12 mouse cellular contexts compared by ENCODE assay signal in genomic region chr19:6858031-6858430, GRCm38 (mm10). TPM values are rescaled to one million over a fixed set of nuclear protein-coding genes. Genes with fewer than 3 reads are reported as not detected.
DNase-seq lines count a peak whose midpoint lies in the region; ATAC-seq lines count a peak whose summit lies in the region.
"Had no signal": no experiment of that assay in that cellular context is flagged by ENCODE, and none has a peak within 500 bp of the region (broad histone marks: within the 10 kb centered on the region; RNA-seq: fewer than 3 reads in every experiment).

Ccdc88b (minus strand) TSS chr19:6858211.

- H3K27me3 ChIP-seq in midbrain, embryonic 11.5 days (ENCODE audit: control insufficient read depth, insufficient read depth, low read length), result peaks cover 9% of the 10 kb centered on the region
- H3K27me3 ChIP-seq in midbrain, embryonic 14.5 days (ENCODE audit: control insufficient read depth, insufficient read depth, low read length), result no peaks in the 10 kb centered on the region
- no peaks in the 10 kb centered on the region for H3K27me3 ChIP-seq in megakaryocyte, embryonic 14.5 days (replicated peaks)
- H3K27me3 ChIP-seq: stomach, embryonic 15.5 days had no signal

- no peaks in the 10 kb centered on the region for H3K9me3 ChIP-seq in midbrain, embryonic 11.5 days (ENCODE audit: control insufficient read depth, low read length)
- H3K9me3 ChIP-seq in midbrain, embryonic 14.5 days (ENCODE audit: control insufficient read depth, low read length), result no peaks in the 10 kb centered on the region
- H3K9me3 ChIP-seq in megakaryocyte, embryonic 14.5 days, result no peaks in the 10 kb centered on the region
- H3K9me3 ChIP-seq: stomach, embryonic 15.5 days had no signal

- no peak within 1 kb of the TSS for H3K9ac ChIP-seq in midbrain, embryonic 11.5 days (ENCODE audit: low read length)
- no peak within 1 kb of the TSS for H3K9ac ChIP-seq in midbrain, embryonic 14.5 days (replicated peaks; ENCODE audit: low read length)
- H3K9ac ChIP-seq: stomach, embryonic 15.5 days had no signal

- H3K36me3 ChIP-seq in midbrain, embryonic 11.5 days (ENCODE audit: control insufficient read depth, insufficient read depth, low read length), result no peaks in the 10 kb centered on the region
- H3K36me3 ChIP-seq in midbrain, embryonic 14.5 days (ENCODE audit: control insufficient read depth, insufficient read depth, low read length), result no peaks in the 10 kb centered on the region
- H3K36me3 ChIP-seq in megakaryocyte, embryonic 14.5 days (replicated peaks; ENCODE audit: low read length), result peaks cover 58% of the 10 kb centered on the region
- H3K36me3 ChIP-seq: stomach, embryonic 15.5 days had no signal

- no peak within 1 kb of the TSS for H3K27ac ChIP-seq in midbrain, embryonic 11.5 days (ENCODE audit: low read depth, low read length)
- no peak within 1 kb of the TSS for H3K27ac ChIP-seq in midbrain, embryonic 14.5 days (replicated peaks; ENCODE audit: low read depth, low read length)
- H3K27ac ChIP-seq: hindbrain, postnatal 0 days; stomach, embryonic 15.5 days had no signal

- WGBS in midbrain, embryonic 11.5 days, result 79% methylated on average over 7 of the region's 7 CpGs
- WGBS in midbrain, embryonic 14.5 days, result 77% methylated on average over 7 of the region's 7 CpGs

- ATAC-seq in midbrain, embryonic 11.5 days (ENCODE audit: low FRiP score), result no peak
- no peak for ATAC-seq in midbrain, embryonic 14.5 days (ENCODE audit: low FRiP score, low TSS enrichment)
- ATAC-seq in granulocyte monocyte progenitor cell, adult 5-6 weeks (replicated peaks; ENCODE audit: poor library complexity, severe bottlenecking), result peak; percentile 81
- ATAC-seq in cerebellum, adult (ENCODE audit: insufficient number of reproducible peaks, low FRiP score, low TSS enrichment), result no peak
- no peak for ATAC-seq in erythroid progenitor cell, adult 5-6 weeks (replicated peaks; ENCODE audit: low FRiP score, poor library complexity, severe bottlenecking)
- ATAC-seq: hindbrain, postnatal 0 days had no signal

- no peak within 1 kb of the TSS for H3K4me2 ChIP-seq in midbrain, embryonic 11.5 days
- H3K4me2 ChIP-seq in midbrain, embryonic 14.5 days (ENCODE audit: low read length), result no peak within 1 kb of the TSS
- H3K4me2 ChIP-seq: stomach, embryonic 15.5 days had no signal

- peak; percentile 39 for DNase-seq in midbrain, embryonic 11.5 days (ENCODE audit: low spot score, missing footprints)
- DNase-seq in midbrain, embryonic 14.5 days, result no peak
- DNase-seq in thymus, postnatal 25 days, result peak; percentile 88
- DNase-seq in urinary bladder, postnatal 10 days (ENCODE audit: low spot score), result no peak
- DNase-seq: adrenal gland, adult 2 months had no signal

- H3K4me1 ChIP-seq in midbrain, embryonic 11.5 days (ENCODE audit: control insufficient read depth, insufficient read depth, low read length), result peaks cover 9% of the 10 kb centered on the region; the same call in 1 of the 2 replicates
- H3K4me1 ChIP-seq in midbrain, embryonic 14.5 days (ENCODE audit: control insufficient read depth, insufficient read depth, low read length), result 0 out of 2 replicates have a peak, but pooled peaks cover 3% of the 10 kb centered on the region
- peaks cover 79% of the 10 kb centered on the region for H3K4me1 ChIP-seq in megakaryocyte, embryonic 14.5 days

- H3K4me3 ChIP-seq in midbrain, embryonic 11.5 days (ENCODE audit: low read depth, low read length), result no peak within 1 kb of the TSS
- H3K4me3 ChIP-seq in midbrain, embryonic 14.5 days (replicated peaks; ENCODE audit: low read depth, low read length), result no peak within 1 kb of the TSS
- H3K4me3 ChIP-seq in megakaryocyte, embryonic 14.5 days (replicated peaks), result peak within 1 kb of the TSS; percentile 90
- H3K4me3 ChIP-seq: erythroblast, embryonic 14.5 days; stomach, embryonic 15.5 days had no signal

RNA-seq across cellular contexts. Expression of gene Ccdc88b, which starts in this region (rescaled TPM):
- polyA plus RNA-seq in midbrain, embryonic 11.5 days (2014; fragmentation: Nextera tagmentation; extraction: Ambion mirVana), result 0.26 and 0.58 TPM in 2 replicates
- 0.23 and 0.49 TPM in 2 replicates for polyA plus RNA-seq in midbrain, embryonic 14.5 days (2014; fragmentation: Nextera tagmentation; extraction: Ambion mirVana)
- total RNA-seq in granulocyte monocyte progenitor cell, adult 5-6 weeks (2014; fragmentation: Nextera tagmentation), result 17.8 and 22.6 TPM in 2 replicates
- 53.1 and 58.0 TPM in 2 replicates for total RNA-seq in granulocyte monocyte progenitor cell, adult 5-6 weeks (2017)
- 22.9 and 55.2 TPM in 2 replicates for polyA plus RNA-seq in megakaryocyte, embryonic 14.5 days (2012; ENCODE audit: insufficient read depth, low replicate concordance)
- total RNA-seq in erythroid progenitor cell, adult 5-6 weeks (2015; ENCODE audit: low replicate concordance), result 4.2 and 9.4 TPM in 2 replicates
- 6.4 and 12.1 TPM in 2 replicates for total RNA-seq in erythroid progenitor cell, adult 5-6 weeks (2017; ENCODE audit: low replicate concordance)

Comparison
In these comparisons a context has a peak if more than half of its experiments do, and no peak if none do; other contexts are left out.
1. RNA of gene Ccdc88b (polyA plus RNA-seq): 22.9 to 55.2 TPM in megakaryocyte, embryonic 14.5 days; 0.23 to 0.49 TPM in midbrain, embryonic 14.5 days and 0.26 to 0.58 TPM in midbrain, embryonic 11.5 days; every median in the first group is over 10 times any median in the second.
2. Peak in DNase-seq in midbrain, embryonic 11.5 days; RNA of the gene not detected or under 1 TPM.